Mouse (Mus musculus): ENCODE data around the gene Mcu.

- TF ChIP-seq CTCF (IDR thresholded peaks at IDR 0.05; ENCODE audit: borderline replicate concordance, insufficient read depth, low read depth, low read length) (no peak), POLR2A (IDR thresholded peaks at IDR 0.05; ENCODE audit: borderline replicate concordance, insufficient read depth, low read length) (no peak)
Measured at GRCm38 (mm10) chr10:59590606-59591005, 25.9 kb downstream of the Mcu start.
